Mouse (Mus musculus) liver, embryonic 14.5 days (tissue): Measurements from ENCODE around the gene Proser1. TPM values are rescaled to one million over a fixed set of nuclear protein-coding genes. Genes with fewer than 3 reads are reported as not detected.
A peak's percentile ranks its signal among the peaks of the same experiment; 100 is the strongest.

Experiments
- ATAC-seq: fragments of 200-750 bp; cut with Nextera tagmentation; 2 replicates; pipeline ENCODE4 v1.8.0; 2017; ENCODE audit warnings: moderate number of reproducible peaks, mild to moderate bottlenecking, moderate library complexity; ENCODE audit not compliant: insufficient read depth
- DNase-seq, 3 experiments: peaks; one replicate each; pipeline ENCODE4 v3.0.0-alpha.2; 2012 to 2013; ENCODE audit warnings: low read depth in 3 of 3, low spot score in 3 of 3
- H3K27ac ChIP-seq: fragments of 300-500 bp; sonication (generic); 2 replicates; pipeline ENCODE4 v1.5.1; 2014; ENCODE audit warnings: moderate library complexity, mild to moderate bottlenecking, control low read depth, inconsistent platforms
- H3K27me3 ChIP-seq: fragments of 300-500 bp; sonication (generic); 2 replicates; pipeline ENCODE4 v1.6.1; 2014; ENCODE audit warnings: mild to moderate bottlenecking, low read length, moderate library complexity; ENCODE audit not compliant: control insufficient read depth, insufficient read depth
- H3K36me3 ChIP-seq: fragments of 300-500 bp; sonication (generic); replicated peaks from 2 replicates; pipeline ENCODE4 v1.6.1; 2014; ENCODE audit warnings: low read depth; ENCODE audit not compliant: control insufficient read depth, insufficient read depth
- H3K4me1 ChIP-seq, 2 experiments: fragments of 200-500 bp in 1 of 2; fragments of 300-500 bp in 1 of 2; sonication (generic) in 1 of 2; replicated peaks; 2 replicates each; pipeline ENCODE4 v1.6.1; 2012 to 2014; ENCODE audit warnings: antibody characterized with exemption in 1 of 2, inconsistent platforms in 1 of 2, low read length in 1 of 2; ENCODE audit not compliant: control insufficient read depth in 2 of 2, insufficient read depth in 2 of 2
- H3K4me2 ChIP-seq: fragments of 300-500 bp; sonication (generic); 2 replicates; pipeline ENCODE4 v1.6.1; 2014; ENCODE audit warnings: low read depth, mild to moderate bottlenecking, control low read depth, moderate library complexity
- H3K4me3 ChIP-seq, 2 experiments: fragments of 200-500 bp in 1 of 2; fragments of 300-500 bp in 1 of 2; sonication (generic) in 1 of 2; 2 replicates each; pipeline ENCODE4 v1.5.1; 2012 to 2014; ENCODE audit warnings: low read depth in 2 of 2, low read length in 2 of 2, mild to moderate bottlenecking in 2 of 2, control low read depth in 1 of 2, inconsistent platforms in 1 of 2, moderate library complexity in 1 of 2; ENCODE audit not compliant: insufficient read depth in 1 of 2
- H3K9ac ChIP-seq: fragments of 300-500 bp; sonication (generic); replicated peaks from 2 replicates; pipeline ENCODE4 v1.6.1; 2014; ENCODE audit warnings: mild to moderate bottlenecking, control low read depth, moderate library complexity
- H3K9me3 ChIP-seq: fragments of 300-500 bp; sonication (generic); 2 replicates; pipeline ENCODE4 v1.6.1; 2016; ENCODE audit warnings: low read length, mixed read lengths; ENCODE audit not compliant: control insufficient read depth
- CTCF ChIP-seq: IDR thresholded peaks from 2 replicates; pipeline ENCODE4 v1.5.1; 2016; ENCODE audit warnings: antibody characterized with exemption, low read depth, control low read depth
- EP300 ChIP-seq: IDR thresholded peaks from 2 replicates; pipeline ENCODE4 v1.6.1; 2016; ENCODE audit warnings: antibody characterized with exemption, low read depth
- WGBS: fragments of 180-500 bp; shearing (Covaris S2); extraction: QIAGEN DNeasy Blood & Tissue Kit; methylation state at CpG from one replicate; pipeline ENCODE4 v1.1.7; 2014; ENCODE audit not compliant: insufficient replicate concordance; 5-methylcytosine and 5-hydroxymethylcytosine counted together
- polyA plus RNA-seq, 2 experiments: library from polyadenylated mRNA; depleted of rRNA in 1 of 2; stranded (reverse) in 1 of 2; unstranded in 1 of 2; fragments of >200 nt; fragmentation: Nextera tagmentation in 1 of 2; extraction: Ambion mirVana in 1 of 2; gene quantifications; 2 replicates each; pipeline versions ENCODE4 v1.2.1 to v1.2.3; 2012 to 2014

Gene Proser1
- polyA plus RNA-seq, 2 experiments, result 2.5 to 3.3 TPM

DNA sequence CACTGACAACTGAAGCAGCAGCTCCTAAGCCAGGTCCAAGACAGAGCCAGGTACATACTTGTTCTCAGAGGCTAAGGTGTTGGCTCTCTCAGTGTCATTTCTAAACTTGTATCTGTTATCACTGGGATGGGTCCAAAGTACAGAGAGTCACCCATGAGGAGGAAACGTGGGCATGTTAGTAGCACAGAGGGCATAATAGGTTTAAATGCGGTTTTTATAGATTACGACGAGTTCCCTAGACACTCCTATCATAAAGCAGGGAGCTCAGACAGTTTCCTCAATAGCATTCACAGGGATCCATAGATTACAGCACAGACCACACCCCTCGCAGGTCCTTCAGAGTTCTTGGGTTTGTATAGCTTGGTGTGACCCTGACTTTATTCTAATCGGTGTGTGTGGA is 9.5 kb upstream of the Proser1 start:
- H3K9ac ChIP-seq, result no peak overlapping the region
- no peak overlapping the region for H3K4me2 ChIP-seq
- no peaks in the 10 kb centered on the region for H3K9me3 ChIP-seq
- no peak overlapping the region for H3K4me3 ChIP-seq
- no peaks in the 10 kb centered on the region for H3K27me3 ChIP-seq
- DNase-seq, result no peak
- H3K4me1 ChIP-seq, result no peaks in the 10 kb centered on the region
- no peak for ATAC-seq
- H3K36me3 ChIP-seq, result peaks cover 10% of the 10 kb centered on the region
- no peak overlapping the region for H3K27ac ChIP-seq
- TF ChIP-seq EP300 (no peak), CTCF (no peak)
- 73% methylated on average over 6 of the region's 6 CpGs for WGBS

DNA sequence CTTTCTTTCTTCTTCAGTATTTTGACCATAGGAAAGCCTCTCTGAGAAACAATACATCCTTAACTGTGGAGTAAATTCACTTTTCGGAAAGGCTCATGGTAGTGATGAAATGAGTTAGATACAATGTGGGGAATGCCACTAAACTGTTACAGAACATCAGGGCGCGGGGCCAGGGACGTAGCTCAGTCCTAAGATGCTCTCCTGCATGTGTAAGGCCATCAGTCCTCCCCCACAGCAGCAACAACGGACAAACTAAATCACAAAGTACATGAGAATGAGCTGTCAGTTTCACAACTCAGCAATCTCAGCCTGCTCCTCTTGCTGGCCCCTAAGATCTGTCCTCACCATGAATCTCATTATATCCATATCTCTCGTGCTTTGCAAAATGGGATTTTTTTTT is 8.9 kb upstream of the Proser1 start:
- H3K27ac ChIP-seq, result no peak overlapping the region
- H3K9ac ChIP-seq, result no peak overlapping the region
- no peak overlapping the region for H3K4me2 ChIP-seq
- DNase-seq (no peak), ATAC-seq (no peak)
- H3K36me3 ChIP-seq, result peaks cover 10% of the 10 kb centered on the region
- H3K27me3 ChIP-seq, result no peaks in the 10 kb centered on the region
- no peaks in the 10 kb centered on the region for H3K9me3 ChIP-seq
- TF ChIP-seq EP300 (no peak), CTCF (no peak)
- no peaks in the 10 kb centered on the region for H3K4me1 ChIP-seq
- no peak overlapping the region for H3K4me3 ChIP-seq
- 77% methylated on average over 6 of the region's 6 CpGs for WGBS

DNA sequence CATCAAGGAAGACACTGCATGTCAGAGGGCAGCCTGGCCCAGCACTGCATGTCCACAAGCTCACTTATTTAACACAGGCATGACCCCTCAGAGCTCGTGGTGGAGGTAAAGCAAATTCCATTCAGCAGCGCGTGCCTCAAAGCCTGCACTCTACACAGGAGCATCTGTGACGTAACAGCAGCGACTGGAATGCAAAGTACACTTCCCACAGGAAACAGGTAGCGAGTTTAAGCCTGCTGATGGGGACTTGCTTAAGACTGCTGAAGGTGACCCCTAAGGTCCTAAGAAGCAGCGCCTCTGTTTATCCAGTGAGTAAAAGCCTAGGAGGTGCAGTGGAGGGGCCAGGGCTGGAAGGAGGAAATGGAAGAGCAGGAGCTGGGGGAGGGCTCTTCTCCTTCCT is 8.5 kb upstream of the Proser1 start:
- TF ChIP-seq EP300, result no peak
- no peak for TF ChIP-seq CTCF
- no peaks in the 10 kb centered on the region for H3K9me3 ChIP-seq
- no peaks in the 10 kb centered on the region for H3K4me1 ChIP-seq
- no peaks in the 10 kb centered on the region for H3K27me3 ChIP-seq
- DNase-seq, result no peak
- H3K4me3 ChIP-seq, result no peak overlapping the region
- peaks cover 10% of the 10 kb centered on the region for H3K36me3 ChIP-seq
- H3K27ac ChIP-seq, result no peak overlapping the region
- ATAC-seq, result no peak
- 77% methylated on average over 7 of the region's 7 CpGs for WGBS
- H3K9ac ChIP-seq, result no peak overlapping the region
- H3K4me2 ChIP-seq, result no peak overlapping the region

DNA sequence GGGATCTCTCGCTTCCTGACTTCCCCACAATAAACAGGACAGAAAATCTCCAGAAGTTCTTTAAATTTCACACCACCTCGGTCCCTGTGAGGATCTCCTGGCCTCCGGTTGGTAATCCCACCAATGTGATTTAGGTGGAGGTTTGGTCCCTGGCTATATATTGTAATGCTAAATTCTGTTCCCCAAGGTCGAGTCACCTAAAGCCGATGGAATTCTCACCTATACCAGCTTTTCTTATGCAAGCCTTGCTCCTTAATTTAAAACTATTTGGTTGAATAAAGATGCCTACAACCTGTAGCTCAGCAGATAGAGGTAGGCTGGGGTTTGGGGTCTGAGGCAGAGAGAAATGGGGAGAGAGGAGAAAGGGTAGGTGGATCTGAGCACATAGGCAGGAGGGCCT is 5.7 kb upstream of the Proser1 start:
- ATAC-seq (no peak), DNase-seq (no peak)
- WGBS, result 74% methylated on average over 5 of the region's 5 CpGs
- H3K27me3 ChIP-seq, result no peaks in the 10 kb centered on the region
- H3K36me3 ChIP-seq, result peaks cover 6% of the 10 kb centered on the region
- peaks cover 2% of the 10 kb centered on the region in 2 experiments; a peak in 2 of 4 replicates for H3K4me1 ChIP-seq
- no peak overlapping the region for H3K27ac ChIP-seq
- H3K9me3 ChIP-seq, result no peaks in the 10 kb centered on the region
- H3K4me3 ChIP-seq, result no peak overlapping the region
- H3K9ac ChIP-seq, result no peak overlapping the region
- H3K4me2 ChIP-seq, result no peak overlapping the region
- TF ChIP-seq EP300 (no peak), CTCF (no peak)

DNA sequence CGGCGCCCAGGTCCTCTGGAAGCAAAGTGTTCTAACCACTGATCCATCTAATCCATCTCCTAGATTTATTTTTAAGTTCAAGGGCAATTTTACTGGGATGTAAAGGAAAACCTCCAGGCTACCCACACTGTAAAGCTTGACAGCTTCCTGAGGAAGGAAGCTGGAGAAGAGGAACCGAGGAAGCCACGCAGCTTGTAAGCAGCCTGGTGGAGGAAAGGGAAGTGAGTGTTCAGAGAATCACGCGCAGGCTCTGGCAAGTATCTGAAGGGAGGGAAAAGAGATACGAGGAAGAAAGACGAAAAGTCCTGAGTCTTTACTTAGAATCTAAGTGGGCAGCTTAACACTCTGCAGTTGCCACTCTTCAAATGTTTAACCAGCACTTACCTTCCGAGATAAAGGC is 3.4 kb upstream of the Proser1 start:
- Histone ChIP-seq H3K4me1 (peaks cover 2% of the 10 kb centered on the region in 2 experiments; a peak in 2 of 4 replicates), H3K36me3 (peaks cover 6% of the 10 kb centered on the region), H3K4me2 (no peak overlapping the region), H3K27ac (no peak overlapping the region), H3K9me3 (no peaks in the 10 kb centered on the region), H3K4me3 (no peak overlapping the region), H3K27me3 (no peaks in the 10 kb centered on the region), H3K9ac (no peak overlapping the region)
- DNase-seq (no peak), ATAC-seq (no peak)
- 48% methylated on average over 9 of the region's 9 CpGs for WGBS
- TF ChIP-seq CTCF (no peak), EP300 (no peak)

DNA sequence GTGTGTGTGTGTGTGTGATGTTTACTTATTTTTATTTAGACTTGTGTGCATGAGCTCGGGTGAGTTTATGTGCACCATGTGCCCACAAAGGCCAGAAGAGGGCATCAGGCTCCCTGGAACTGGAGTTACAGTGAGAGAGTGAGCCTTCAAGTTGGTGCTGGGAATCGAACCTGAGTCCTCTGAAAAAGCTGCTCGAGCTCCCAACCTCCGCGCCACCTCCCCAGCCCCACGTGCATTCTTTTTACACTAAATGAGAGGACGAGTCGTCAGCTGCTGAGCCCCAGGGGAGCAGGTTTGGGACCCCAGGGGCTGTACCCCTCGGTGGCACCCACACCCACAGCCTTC is 793 bp upstream of the Proser1 start:
- DNase-seq, result peak in 1 of 3 experiments; percentile 43
- ATAC-seq, result peak; percentile 1; the same call in 1 of the 2 replicates
- WGBS, result 5% methylated on average over 9 of the region's 9 CpGs

More for the DNA sequence above, 793 bp upstream of the Proser1 start:
- Histone ChIP-seq H3K4me3 (peak overlapping the region; percentile 88 to 93), H3K36me3 (peaks cover 3% of the 10 kb centered on the region; the same call in 1 of the 2 replicates), H3K9me3 (no peaks in the 10 kb centered on the region), H3K4me2 (peak overlapping the region; percentile 67), H3K27ac (peak overlapping the region; percentile 55), H3K9ac (peak overlapping the region; percentile 83), H3K4me1 (peaks cover 6 to 8% of the 10 kb centered on the region in 2 experiments; a peak in 3 of 4 replicates), H3K27me3 (no peaks in the 10 kb centered on the region)
- TF ChIP-seq CTCF, result peak; percentile 25; the same call in 1 of the 2 replicates
- no peak for TF ChIP-seq EP300
